Mouse (Mus musculus) liver, adult 2 months (tissue): ENCODE data around the gene Atoh8. TPM values are rescaled to one million over a fixed set of nuclear protein-coding genes. Genes with fewer than 3 reads are reported as not detected.

Source experiments
- DNase-seq: peaks from one replicate; pipeline ENCODE4 v3.0.0-alpha.2; 2011; ENCODE audit warnings: low read depth, low spot score; ENCODE audit errors: extremely low read depth
- H3K27ac ChIP-seq: fragments of 200-500 bp; replicated peaks from 2 replicates; pipeline ENCODE4 v1.5.1; 2012; ENCODE audit warnings: low read depth, mild to moderate bottlenecking, control low read depth, inconsistent platforms, low read length; ENCODE audit not compliant: insufficient read depth
- H3K27me3 ChIP-seq: fragments of 200-500 bp; 2 replicates; pipeline ENCODE4 v1.6.1; 2012; ENCODE audit warnings: mild to moderate bottlenecking, moderate library complexity, low read length, inconsistent platforms; ENCODE audit not compliant: control insufficient read depth, insufficient read depth
- H3K36me3 ChIP-seq: fragments of 200-500 bp; 2 replicates; pipeline ENCODE4 v1.6.1; 2012; ENCODE audit warnings: low read length, inconsistent platforms; ENCODE audit not compliant: control insufficient read depth, insufficient read depth
- H3K4me1 ChIP-seq: fragments of 200-500 bp; 2 replicates; pipeline ENCODE4 v1.6.1; 2011; ENCODE audit warnings: low read length; ENCODE audit not compliant: control insufficient read depth, insufficient read depth
- H3K4me3 ChIP-seq: fragments of 200-500 bp; 2 replicates; pipeline ENCODE4 v1.5.1; 2011; ENCODE audit warnings: low read depth, mild to moderate bottlenecking, control low read depth, low read length, moderate library complexity; ENCODE audit not compliant: insufficient read depth
- H3K79me2 ChIP-seq: fragments of 200-500 bp; 2 replicates; pipeline ENCODE4 v1.6.1; 2012; ENCODE audit warnings: inconsistent platforms, mild to moderate bottlenecking, low read length, moderate library complexity; ENCODE audit not compliant: control insufficient read depth, insufficient read depth
- H3K9ac ChIP-seq: fragments of 200-500 bp; 2 replicates; pipeline ENCODE4 v1.6.1; 2012; ENCODE audit warnings: low read depth, mild to moderate bottlenecking, control low read depth, inconsistent platforms, low read length
- CTCF ChIP-seq: fragments of 200-500 bp; IDR thresholded peaks from 2 replicates; pipeline ENCODE4 v1.5.1; 2011; ENCODE audit warnings: low read depth, low read length, control low read depth
- POLR2A ChIP-seq: fragments of 200-500 bp; IDR thresholded peaks from 2 replicates; pipeline ENCODE4 v1.6.1; 2011; ENCODE audit warnings: low read length, control low read depth; ENCODE audit not compliant: insufficient read depth; ENCODE audit errors: extremely low read depth
- WGBS: fragments of 180-500 bp; shearing (Covaris S2); methylation state at CpG from one replicate; pipeline ENCODE4 v1.1.7; 2018; 5-methylcytosine and 5-hydroxymethylcytosine counted together
- polyA plus RNA-seq: library from polyadenylated mRNA; depleted of rRNA; stranded (reverse); fragments of >200 nt; gene quantifications from 2 replicates; pipeline ENCODE4 v1.2.3, GENCODE M21; 2012
- total RNA-seq: library from RNA; depleted of rRNA; stranded (reverse); fragments of >200 nt; gene quantifications from 2 replicates; pipeline ENCODE4 v1.2.3, GENCODE M21; 2014

Atoh8 gene
- total and polyA plus RNA-seq, 2 experiments = 5.1 to 28.7 TPM

DNA sequence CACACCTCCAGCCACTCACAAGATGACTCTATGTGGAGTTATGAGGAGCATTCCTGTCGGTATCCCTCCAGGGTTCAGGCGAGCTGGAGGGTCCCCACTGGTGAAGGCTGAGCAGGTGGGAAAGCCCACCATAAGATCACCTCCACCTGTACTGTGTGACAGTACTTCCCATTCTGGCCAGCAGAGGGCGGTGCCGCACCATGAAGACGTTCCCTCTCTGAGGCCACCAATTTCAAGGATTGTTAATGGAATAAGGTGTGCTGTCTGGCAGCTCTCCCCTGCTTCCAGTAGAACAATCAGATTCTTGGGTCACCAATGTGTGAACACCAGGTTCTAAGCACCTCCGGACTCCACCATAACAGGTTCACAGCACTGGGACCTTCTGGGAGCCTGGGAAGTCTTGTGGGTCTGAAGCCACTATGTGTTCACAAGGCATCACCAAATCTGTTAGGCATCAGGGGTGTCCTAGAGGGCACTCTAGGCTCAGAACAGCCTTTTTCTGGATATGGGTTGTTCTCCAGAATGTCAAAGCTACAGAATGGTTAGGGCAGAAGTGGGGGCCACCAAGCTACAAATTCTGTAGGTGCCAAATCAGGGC, 49.4 kb downstream of the Atoh8 start:
- TF ChIP-seq POLR2A (no peak), CTCF (peak; percentile 99)
- H3K27me3 ChIP-seq = no peaks in the 10 kb centered on the region
- no peak overlapping the region for H3K4me3 ChIP-seq
- H3K36me3 ChIP-seq = no peaks in the 10 kb centered on the region
- H3K4me1 ChIP-seq = no peaks in the 10 kb centered on the region; the same call in 1 of the 2 replicates
- no peaks in the 10 kb centered on the region for H3K79me2 ChIP-seq
- H3K27ac ChIP-seq = no peak overlapping the region
- DNase-seq = peak; percentile 57
- no peak overlapping the region for H3K9ac ChIP-seq
- WGBS = 3% methylated on average over 6 of the region's 6 CpGs

DNA sequence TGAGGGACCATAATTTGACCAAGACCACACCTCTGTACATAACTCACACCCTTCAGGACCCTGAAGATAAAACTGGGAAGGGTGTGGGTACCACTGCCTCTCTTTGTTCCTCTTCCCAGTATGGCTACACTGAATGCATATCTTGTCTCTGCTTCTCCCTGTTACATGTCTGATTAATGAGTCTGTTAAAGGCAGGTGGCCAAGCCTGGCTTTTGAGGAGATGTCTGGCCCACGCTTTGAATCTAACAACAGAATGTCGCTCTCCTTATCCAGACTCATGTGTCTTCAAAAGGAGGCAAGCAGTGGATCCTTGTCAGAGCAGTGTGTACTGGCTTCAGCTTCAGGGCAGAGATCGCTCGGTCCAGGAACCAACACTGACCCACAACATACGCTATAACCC, 50.8 kb downstream of the Atoh8 start:
- TF ChIP-seq POLR2A (no peak), CTCF (no peak)
- no peak for DNase-seq
- H3K4me3 ChIP-seq = no peak overlapping the region
- H3K27ac ChIP-seq = no peak overlapping the region
- no peaks in the 10 kb centered on the region for H3K36me3 ChIP-seq
- H3K9ac ChIP-seq = no peak overlapping the region
- no peaks in the 10 kb centered on the region for H3K27me3 ChIP-seq
- no peaks in the 10 kb centered on the region; the same call in 1 of the 2 replicates for H3K4me1 ChIP-seq
- 93% methylated on average over 5 of the region's 5 CpGs for WGBS
- H3K79me2 ChIP-seq = no peaks in the 10 kb centered on the region

DNA sequence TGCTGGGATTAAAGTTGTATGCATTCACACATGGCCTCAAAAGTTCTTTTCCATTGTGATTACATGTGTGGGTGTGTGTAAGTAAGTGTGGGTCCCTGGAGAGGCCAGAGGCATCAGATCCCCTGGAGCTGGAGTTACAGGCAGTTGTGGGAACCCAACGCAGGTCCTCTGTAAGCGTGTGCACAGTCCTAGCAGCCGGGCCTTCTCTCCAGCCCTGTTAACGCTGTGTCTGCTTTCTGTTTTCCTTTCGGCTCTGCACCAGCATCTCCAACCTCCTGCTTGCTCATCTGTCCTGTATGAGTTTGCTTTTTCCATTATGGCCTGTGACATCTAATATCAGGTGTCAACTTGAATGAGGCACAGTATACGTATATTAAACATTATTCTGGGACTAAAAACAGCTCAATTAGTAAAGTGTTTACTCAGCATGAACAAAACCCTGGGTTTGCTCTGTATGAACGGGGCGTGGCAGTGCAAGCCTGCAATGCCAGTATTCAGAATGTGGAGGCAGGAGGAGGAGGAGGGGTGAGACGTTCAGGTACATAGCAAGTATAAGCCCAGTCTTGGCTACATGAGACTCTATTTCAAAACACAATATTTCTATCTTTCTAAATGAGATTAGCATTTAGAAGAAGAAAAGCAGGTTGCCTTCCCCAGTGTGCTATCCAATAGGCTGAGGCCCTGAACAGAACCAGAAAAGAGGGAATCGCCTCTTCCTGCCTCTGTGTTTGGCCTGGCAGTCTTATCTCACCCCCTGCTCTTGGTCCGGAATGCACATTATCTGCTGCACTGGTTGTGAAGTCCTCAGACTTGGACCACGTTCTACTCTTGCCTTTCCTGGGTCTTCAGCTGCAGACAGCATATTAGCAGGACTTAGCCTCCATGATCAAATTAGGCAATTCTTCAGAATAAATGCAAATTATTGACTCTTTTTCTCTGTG, 55.5 kb downstream of the Atoh8 start:
- DNase-seq = no peak
- 82% methylated on average over 12 of the region's 12 CpGs for WGBS
- no peak for TF ChIP-seq CTCF
- TF ChIP-seq POLR2A = no peak
- Histone ChIP-seq H3K27me3 (no peaks in the 10 kb centered on the region), H3K36me3 (no peaks in the 10 kb centered on the region), H3K4me3 (no peak overlapping the region), H3K27ac (no peak overlapping the region), H3K9ac (no peak overlapping the region), H3K4me1 (no peaks in the 10 kb centered on the region), H3K79me2 (no peaks in the 10 kb centered on the region)

DNA sequence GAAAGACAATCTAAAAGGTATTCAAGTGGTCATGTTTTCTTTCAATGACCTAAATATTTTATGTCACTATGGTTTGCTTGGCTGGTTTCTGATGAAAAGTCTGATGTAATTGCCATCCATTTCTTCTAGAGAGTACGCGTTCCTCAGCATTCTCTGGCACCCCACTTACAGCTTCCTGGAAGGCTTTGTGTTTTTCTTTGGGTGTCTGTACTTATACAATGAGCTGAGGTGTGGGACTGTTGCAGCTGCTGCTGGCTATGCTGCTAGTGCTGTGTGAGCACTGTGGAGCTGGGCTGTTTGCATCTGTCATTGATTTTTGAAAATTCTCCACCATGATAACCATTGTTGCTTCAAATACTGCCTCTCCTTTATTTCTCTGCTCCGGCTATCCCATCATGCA, 56.4 kb downstream of the Atoh8 start:
- no peaks in the 10 kb centered on the region for H3K36me3 ChIP-seq
- 92% methylated on average over 3 of the region's 3 CpGs for WGBS

DNA sequence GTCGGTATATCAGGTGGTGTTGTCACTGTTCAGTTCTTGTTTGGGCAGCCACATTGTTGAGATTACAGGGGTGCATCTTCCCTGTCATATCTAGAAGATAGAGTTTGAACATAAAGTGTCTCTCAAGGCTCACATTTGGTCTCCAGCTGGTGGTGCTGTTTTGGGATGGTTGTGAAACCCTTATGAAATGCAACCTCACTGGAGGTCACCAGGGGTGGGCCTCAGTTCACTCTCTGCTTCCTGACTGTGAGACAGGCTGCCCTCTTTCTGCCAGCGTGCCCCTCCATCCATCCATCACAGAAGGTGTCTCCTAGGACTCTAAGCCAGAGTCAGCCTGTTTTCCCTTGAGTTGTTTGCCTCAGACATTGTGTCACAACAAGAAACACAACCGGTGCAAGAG, 58.0 kb downstream of the Atoh8 start:
- H3K27ac ChIP-seq = no peak overlapping the region
- no peak for DNase-seq
- H3K27me3 ChIP-seq = no peaks in the 10 kb centered on the region
- TF ChIP-seq CTCF = no peak
- TF ChIP-seq POLR2A = no peak
- no peaks in the 10 kb centered on the region for H3K79me2 ChIP-seq
- 85% methylated on average over 3 of the region's 3 CpGs for WGBS
- H3K4me3 ChIP-seq = no peak overlapping the region
- no peaks in the 10 kb centered on the region for H3K4me1 ChIP-seq
- no peak overlapping the region for H3K9ac ChIP-seq
- H3K36me3 ChIP-seq = no peaks in the 10 kb centered on the region

More for the DNA sequence above, 56.4 kb downstream of the Atoh8 start:
- H3K27me3 ChIP-seq = no peaks in the 10 kb centered on the region
- H3K4me1 ChIP-seq = no peaks in the 10 kb centered on the region
- DNase-seq = no peak
- H3K79me2 ChIP-seq = no peaks in the 10 kb centered on the region
- no peak overlapping the region for H3K9ac ChIP-seq
- H3K4me3 ChIP-seq = no peak overlapping the region
- H3K27ac ChIP-seq = no peak overlapping the region
- TF ChIP-seq POLR2A (no peak), CTCF (no peak)
